Mouse (Mus musculus) layer of hippocampus, postnatal 36 days (tissue): ENCODE results near the gene Anks4b. TPM values are rescaled to one million over a fixed set of nuclear protein-coding genes. Genes with fewer than 3 reads are reported as not detected.

Experiments
- DNase-seq, 2 experiments: peaks; one replicate each; pipeline ENCODE4 v3.0.0; 2022
- total RNA-seq, 2 experiments: library from RNA; stranded (reverse); gene quantifications; 2 replicates each; pipeline ENCODE4 v1.2.3; 2021

Gene Anks4b
- total RNA-seq, 2 experiments from 2014 or later = 0.30 to 0.45 TPM

DNA sequence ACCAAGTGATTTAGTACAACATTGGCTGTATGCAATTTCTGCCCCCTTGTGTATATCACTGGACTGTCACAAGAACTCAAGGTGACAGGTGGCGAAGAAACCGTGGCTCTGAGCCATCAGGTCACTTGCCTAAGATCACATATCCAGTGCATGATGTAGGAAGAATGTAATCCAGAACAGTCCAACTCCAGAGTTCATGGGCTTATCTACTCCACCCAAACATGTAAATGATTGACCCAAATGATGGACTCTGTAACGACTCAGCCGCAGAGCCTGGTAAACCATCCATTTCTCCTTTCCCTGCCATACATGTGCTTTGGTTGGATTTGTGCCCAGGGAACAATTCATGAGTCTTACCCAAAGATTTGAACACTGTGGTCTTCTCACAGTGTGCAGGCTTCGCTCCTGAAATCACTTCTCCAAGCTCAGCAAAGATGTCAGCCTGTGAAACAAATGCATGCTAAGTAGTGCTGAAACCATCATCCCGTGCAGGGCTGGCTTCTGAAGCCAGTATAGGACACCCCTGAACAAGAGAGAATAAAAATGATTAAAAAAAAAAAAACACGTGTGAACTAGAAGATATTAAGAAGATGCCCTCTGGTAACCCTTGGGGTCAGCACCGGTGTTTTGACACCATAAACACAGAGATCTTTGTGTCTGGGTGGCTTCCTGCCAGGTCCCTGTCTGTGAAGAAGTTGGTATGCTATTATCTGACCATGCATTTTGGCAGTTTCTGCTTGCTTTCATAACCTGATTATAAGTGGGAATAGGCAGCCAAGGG is 15.9 kb downstream of the Anks4b start:
- DNase-seq = no peak

DNA sequence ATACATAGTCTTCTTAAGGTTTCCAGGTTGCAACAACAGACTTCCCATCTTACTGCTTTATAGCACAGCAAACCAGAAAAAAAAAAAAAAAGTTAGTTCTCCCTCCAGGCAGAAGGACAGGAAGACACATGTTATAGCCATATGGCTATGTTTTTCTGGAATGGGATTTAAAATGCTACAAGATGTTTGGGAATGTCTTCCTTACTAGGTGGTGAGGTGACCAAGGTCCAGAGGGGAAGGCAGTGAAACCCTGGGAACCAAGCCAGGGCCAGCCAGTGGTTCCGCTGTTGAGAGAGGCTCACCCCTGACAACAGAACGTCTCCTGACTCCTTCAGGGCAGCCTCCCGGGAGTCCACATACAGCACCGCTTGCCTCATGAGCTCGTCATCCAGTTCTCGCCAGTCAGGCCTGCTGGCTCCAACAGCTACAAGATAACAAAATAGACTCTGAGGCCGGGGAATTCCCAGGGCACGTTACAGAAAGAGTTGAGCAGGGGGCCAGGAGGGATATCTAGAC is 16.6 kb downstream of the Anks4b start:
- DNase-seq = peak in 1 of 2 experiments; percentile 31

DNA sequence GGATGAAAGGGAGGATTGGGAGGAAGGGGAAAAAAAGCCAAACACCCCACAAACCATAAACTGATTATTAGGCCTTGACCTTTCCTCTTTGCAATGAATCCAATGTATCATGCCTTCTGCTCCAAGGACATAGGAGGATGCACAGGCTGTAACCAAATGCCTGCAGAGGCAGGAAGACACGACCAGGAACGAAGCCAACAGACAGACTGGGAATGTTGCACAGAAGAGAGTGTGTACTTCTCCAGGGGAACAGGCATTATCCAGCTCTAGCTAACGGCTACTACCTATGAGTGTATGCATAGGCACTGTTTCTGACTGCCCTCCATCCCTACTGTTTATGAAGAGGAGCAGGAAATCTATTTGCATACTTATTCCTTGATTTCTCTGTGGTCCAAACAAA is 18.5 kb downstream of the Anks4b start:
- no peak for DNase-seq

DNA sequence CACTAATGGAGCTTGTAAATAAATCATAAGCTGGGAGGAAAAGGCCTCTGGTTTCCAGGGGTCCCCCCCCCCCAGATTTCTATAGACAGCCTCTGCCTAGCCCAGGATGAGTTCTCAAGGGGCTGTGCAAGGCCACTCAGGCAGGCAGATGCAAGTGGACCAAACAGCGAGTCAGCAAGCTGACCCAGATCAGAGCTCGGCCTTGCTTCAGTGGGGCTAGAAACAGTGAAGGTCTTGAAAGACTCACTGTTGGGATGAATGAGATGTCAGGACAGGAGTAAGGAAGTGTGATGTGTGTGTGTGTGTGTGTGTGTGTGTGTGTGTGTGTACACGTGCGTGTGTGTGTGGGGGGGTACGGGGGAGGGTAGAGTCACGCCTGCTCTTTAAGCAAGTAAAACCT is 19.2 kb downstream of the Anks4b start:
- DNase-seq = no peak

DNA sequence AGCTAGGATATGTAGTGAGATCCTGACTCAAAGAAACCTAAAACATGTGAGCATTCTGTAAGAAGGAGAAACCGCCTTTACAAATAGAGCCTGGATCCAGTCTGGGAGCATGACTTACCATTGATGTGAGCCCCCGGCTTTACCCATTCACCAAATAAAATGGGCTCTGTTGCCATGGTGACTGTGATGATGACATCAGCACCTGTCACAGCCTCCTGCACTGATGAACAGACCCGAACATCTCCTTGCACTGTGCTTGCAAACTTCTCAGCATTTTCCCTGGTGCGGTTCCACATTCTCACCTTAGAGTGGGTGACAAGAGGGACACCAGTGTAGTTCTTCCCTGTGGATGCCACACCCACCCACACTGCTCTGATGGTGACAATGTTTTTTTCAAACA is 21.5 kb downstream of the Anks4b start:
- DNase-seq = no peak

DNA sequence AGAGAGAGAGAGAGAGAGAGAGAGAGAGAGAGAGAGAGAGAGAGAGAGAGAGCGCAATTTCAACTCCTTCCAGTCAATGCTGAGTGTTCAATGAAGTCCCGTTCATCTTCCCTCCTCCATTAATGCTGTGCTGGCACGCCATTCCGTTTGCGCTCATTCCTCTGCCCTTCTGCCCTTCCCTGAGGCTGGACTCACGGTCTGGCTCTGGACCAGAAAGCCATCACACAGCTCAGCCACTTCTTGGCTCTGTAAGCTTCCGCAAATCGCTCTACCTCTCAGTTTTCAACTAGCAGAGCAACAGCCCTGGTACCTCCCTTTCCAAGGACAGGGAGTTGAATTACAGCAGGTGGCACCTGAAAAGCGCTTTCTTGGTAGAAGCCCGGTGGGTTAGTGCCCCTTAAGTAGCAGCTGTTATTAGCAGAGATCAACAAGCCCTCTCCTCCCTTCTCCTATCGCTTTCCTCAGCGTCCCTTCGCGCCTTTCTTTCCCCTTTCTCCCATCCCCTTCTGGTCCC is 27.6 kb downstream of the Anks4b start:
- peak in 1 of 2 experiments; percentile 30 for DNase-seq

GRCm38 (mm10) chr7:120201771-120202170 is 28.1 kb downstream of the Anks4b start, which contains the start of gene Crym:
Crym (minus strand) TSS chr7:120202111.
- peak; percentile 40 to 44 for DNase-seq

- peak; percentile 87 for DNase-seq
These were observed 30.1 kb downstream of the Anks4b start, which contains the start of gene Abca14 for GRCm38 (mm10) chr7:120203789-120204188. Abca14 (plus strand) TSS chr7:120203961.

GRCm38 (mm10) chr7:120205989-120206388 is 32.3 kb downstream of the Anks4b start:
- no peak for DNase-seq

DNA sequence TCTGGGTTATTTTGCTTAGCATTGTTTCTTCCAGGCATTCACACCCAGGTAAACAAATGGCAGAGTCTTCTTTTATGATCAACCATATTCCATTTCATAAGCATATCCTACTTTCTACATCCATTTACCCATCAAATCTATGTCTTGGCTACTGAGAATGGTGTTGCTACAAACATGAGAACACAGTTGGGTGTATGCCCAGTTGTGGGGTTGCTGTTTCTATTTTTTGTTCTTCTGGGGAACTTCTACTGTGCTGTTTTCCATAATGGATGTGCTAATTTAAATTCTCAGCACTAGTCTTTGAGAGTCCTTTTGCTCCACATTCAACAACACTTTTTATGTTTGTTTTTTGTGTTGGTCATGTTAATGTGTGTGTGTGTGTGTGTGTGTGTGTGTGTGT is 54.9 kb downstream of the Anks4b start:
- DNase-seq = no peak

Other genes with a start within 250 kb of the Anks4b start
- gene Dnah3, start 78.6 kb upstream of the Anks4b start, total RNA-seq = under 1 TPM; 0.07 to 0.46 TPM
- 10 to 100 TPM; 11.2 to 11.9 TPM for gene Tmem159, start 71.5 kb upstream of the Anks4b start, total RNA-seq
- not detected for gene Zp2, start 28.6 kb upstream of the Anks4b start, total RNA-seq
- 100 to 1,000 TPM; 243 to 266 TPM for gene Crym, start 28.3 kb downstream of the Anks4b start, total RNA-seq
- not detected for gene Abca14, start 30.1 kb downstream of the Anks4b start, total RNA-seq
- gene Abca15, start 154.8 kb downstream of the Anks4b start, total RNA-seq = not detected
- gene Abca16, start 235.8 kb downstream of the Anks4b start, total RNA-seq = not detected